Mouse (Mus musculus): Measurements from ENCODE around the gene Gm10413.
"Not testable (repeated sequence)": the region's sequence is repeated elsewhere in the genome, so short reads cannot be mapped to it uniquely, and the experiment has no call there.

Gm10413 gene

GRCm38 (mm10) chr14:3394793-3395192 is at the start of gene Gm10413:
TSS of gene Gm10413 (plus strand) at chr14:3395093.
- not testable (repeated sequence) for DNase-seq (ENCODE audit: low spot score in 2 of 2)

- not testable (repeated sequence) for DNase-seq (ENCODE audit: low spot score in 2 of 2)
Measured at GRCm38 (mm10) chr14:3412314-3412713, 17.4 kb downstream of the Gm10413 start, which contains the start of gene Gm10409. TSS of gene Gm10409 (plus strand) at chr14:3412614.

- not testable (repeated sequence) for DNase-seq (ENCODE audit: low spot score in 2 of 2)
Measured at GRCm38 (mm10) chr14:3427803-3428202, 32.9 kb downstream of the Gm10413 start, which contains the start of gene Gm3005. TSS of gene Gm3005 (plus strand) at chr14:3428103.

- not testable (repeated sequence) for DNase-seq (ENCODE audit: low spot score in 2 of 2)
Measured at GRCm38 (mm10) chr14:3449079-3449478, 54.2 kb downstream of the Gm10413 start, which contains the start of gene Gm10408. TSS of gene Gm10408 (plus strand) at chr14:3449379.
